Mouse (Mus musculus): ENCODE data around the gene Cadm1. TPM values are rescaled to one million over a fixed set of nuclear protein-coding genes. Genes with fewer than 3 reads are reported as not detected.
A peak's percentile ranks its signal among the peaks of the same experiment; 100 is the strongest.

Gene Cadm1
- total RNA-seq, 2 experiments from 2014 or later = 2.0 to 2.8 TPM

GRCm38 (mm10) chr9:47846926-47847325, 317.0 kb downstream of the Cadm1 start:
- DNase-seq = no peak
- intact Hi-C loops (cut with DNase I) = no loop called here

GRCm38 (mm10) chr9:47847797-47848196, 317.8 kb downstream of the Cadm1 start:
- no peak for DNase-seq
- intact Hi-C loops (cut with DNase I) = no loop called here

- no peak for DNase-seq
Observed at GRCm38 (mm10) chr9:47848745-47849144, 318.8 kb downstream of the Cadm1 start.

GRCm38 (mm10) chr9:47856311-47856710, 326.3 kb downstream of the Cadm1 start:
- intact Hi-C loops (cut with DNase I) = no loop called here
- DNase-seq = peak in 1 of 2 experiments; percentile 3

More at GRCm38 (mm10) chr9:47848745-47849144, 318.8 kb downstream of the Cadm1 start:
- intact Hi-C loops (cut with DNase I) = no loop called here

GRCm38 (mm10) chr9:47857235-47857634, 327.3 kb downstream of the Cadm1 start:
- intact Hi-C loops (cut with DNase I) = no loop called here
- no peak for DNase-seq

GRCm38 (mm10) chr9:47858134-47858533, 328.2 kb downstream of the Cadm1 start:
- intact Hi-C loops (cut with DNase I) = no loop called here
- no peak for DNase-seq

- intact Hi-C loops (cut with DNase I) = no loop called here
- DNase-seq = no peak
Observed at GRCm38 (mm10) chr9:47858778-47859395, 328.9 kb downstream of the Cadm1 start.

- no peak for DNase-seq
- intact Hi-C loops (cut with DNase I) = no loop called here
Observed at GRCm38 (mm10) chr9:47860994-47861393, 331.0 kb downstream of the Cadm1 start.

- DNase-seq = no peak
- intact Hi-C loops (cut with DNase I) = no loop called here
Observed at GRCm38 (mm10) chr9:47861783-47862182, 331.8 kb downstream of the Cadm1 start.

GRCm38 (mm10) chr9:47866001-47866400, 336.0 kb downstream of the Cadm1 start:
- intact Hi-C loops (cut with DNase I) = no loop called here
- no peak for DNase-seq

GRCm38 (mm10) chr9:47867474-47867873, 337.5 kb downstream of the Cadm1 start:
- intact Hi-C loops (cut with DNase I) = no loop called here
- DNase-seq = no peak

GRCm38 (mm10) chr9:47869661-47870060, 339.7 kb downstream of the Cadm1 start:
- DNase-seq = no peak
- intact Hi-C loops (cut with DNase I) = no loop called here

- DNase-seq = no peak
- intact Hi-C loops (cut with DNase I) = no loop called here
Observed at GRCm38 (mm10) chr9:47876557-47877206, 346.7 kb downstream of the Cadm1 start.

GRCm38 (mm10) chr9:47880171-47880570, 350.2 kb downstream of the Cadm1 start:
- intact Hi-C loops (cut with DNase I) = no loop called here
- DNase-seq = no peak

GRCm38 (mm10) chr9:47882372-47882771, 352.4 kb downstream of the Cadm1 start:
- DNase-seq = no peak
- intact Hi-C loops (cut with DNase I) = no loop called here

GRCm38 (mm10) chr9:47891721-47892120, 361.7 kb downstream of the Cadm1 start:
- intact Hi-C loops (cut with DNase I) = no loop called here
- no peak for DNase-seq

GRCm38 (mm10) chr9:47892995-47893394, 363.0 kb downstream of the Cadm1 start:
- no peak for DNase-seq
- intact Hi-C loops (cut with DNase I) = no loop called here

GRCm38 (mm10) chr9:47894096-47894495, 364.1 kb downstream of the Cadm1 start:
- intact Hi-C loops (cut with DNase I) = no loop called here
- DNase-seq = no peak

- DNase-seq = no peak
- intact Hi-C loops (cut with DNase I) = no loop called here
Observed at GRCm38 (mm10) chr9:47894661-47895060, 364.7 kb downstream of the Cadm1 start.

- DNase-seq = no peak
- intact Hi-C loops (cut with DNase I) = no loop called here
Observed at GRCm38 (mm10) chr9:47895121-47895520, 365.1 kb downstream of the Cadm1 start.

- intact Hi-C loops (cut with DNase I) = no loop called here
- no peak for DNase-seq
Observed at GRCm38 (mm10) chr9:47900734-47901133, 370.8 kb downstream of the Cadm1 start.

GRCm38 (mm10) chr9:47903661-47904060, 373.7 kb downstream of the Cadm1 start:
- intact Hi-C loops (cut with DNase I) = no loop called here
- DNase-seq = no peak

All from heart, postnatal 36 days (tissue).